Mouse (Mus musculus) hindbrain, embryonic 10.5 days (tissue): ENCODE measurements at regions not wholly inside any gene's neighbourhood (a gene's known extent, or its start where the extent isn't known, plus 50 kb on each side); places are given as distances from the start of the nearest gene placed in this dataset.
"Not testable (repeated sequence)": the region's sequence is repeated elsewhere in the genome, so short reads cannot be mapped to it uniquely, and the experiment has no call there.

Source experiments
- DNase-seq: peaks from one replicate; pipeline ENCODE4 v3.0.0-alpha.2; 2017; ENCODE audit warnings: low spot score
- H3K27ac ChIP-seq: fragments of 300-500 bp; sonication (generic); 2 replicates; pipeline ENCODE4 v1.5.1; 2016; ENCODE audit warnings: mild to moderate bottlenecking, moderate library complexity
- H3K27me3 ChIP-seq: fragments of 300-500 bp; sonication (generic); 2 replicates; pipeline ENCODE4 v1.6.1; 2016; ENCODE audit warnings: mild to moderate bottlenecking; ENCODE audit not compliant: poor library complexity, insufficient read depth, severe bottlenecking
- H3K36me3 ChIP-seq: fragments of 300-500 bp; sonication (generic); 2 replicates; pipeline ENCODE4 v1.6.1; 2016; ENCODE audit warnings: mild to moderate bottlenecking, moderate library complexity
- H3K4me1 ChIP-seq: fragments of 300-500 bp; sonication (generic); replicated peaks from 2 replicates; pipeline ENCODE4 v1.6.1; 2016; ENCODE audit warnings: mild to moderate bottlenecking
- H3K4me3 ChIP-seq: fragments of 300-500 bp; sonication (generic); 2 replicates; pipeline ENCODE4 v1.5.1; 2016; ENCODE audit warnings: mild to moderate bottlenecking, moderate library complexity
- H3K9me3 ChIP-seq: fragments of 300-500 bp; sonication (generic); 2 replicates; pipeline ENCODE4 v1.6.1; 2016; ENCODE audit warnings: mild to moderate bottlenecking, moderate library complexity
- WGBS: fragments of 180-500 bp; shearing (Covaris S2); methylation state at CpG from one replicate; pipeline ENCODE4 v1.1.7; 2016; 5-methylcytosine and 5-hydroxymethylcytosine counted together

GRCm38 (mm10) chr10:118608376-118609145 is 167.7 kb downstream of the Ifng start:
- no peaks in the 10 kb centered on the region for H3K9me3 ChIP-seq
- no peaks in the 10 kb centered on the region for H3K4me1 ChIP-seq
- H3K4me3 ChIP-seq: no peak overlapping the region
- WGBS: 79% methylated on average over 4 of the region's 4 CpGs
- H3K27me3 ChIP-seq: no peaks in the 10 kb centered on the region
- H3K27ac ChIP-seq: no peak overlapping the region
- DNase-seq: no peak
- H3K36me3 ChIP-seq: no peaks in the 10 kb centered on the region

GRCm38 (mm10) chr10:118609157-118609556 is 168.3 kb downstream of the Ifng start:
- Histone ChIP-seq H3K27me3 (no peaks in the 10 kb centered on the region), H3K4me1 (no peaks in the 10 kb centered on the region), H3K27ac (no peak overlapping the region), H3K9me3 (no peaks in the 10 kb centered on the region), H3K36me3 (no peaks in the 10 kb centered on the region), H3K4me3 (no peak overlapping the region)
- WGBS: 84% methylated on average over 4 of the region's 4 CpGs
- DNase-seq: no peak

- no peaks in the 10 kb centered on the region for H3K9me3 ChIP-seq
- no peaks in the 10 kb centered on the region for H3K4me1 ChIP-seq
- no peak overlapping the region for H3K27ac ChIP-seq
- no peak overlapping the region for H3K4me3 ChIP-seq
- H3K27me3 ChIP-seq: no peaks in the 10 kb centered on the region
- WGBS: 90% methylated on average over 7 of the region's 7 CpGs
- no peak for DNase-seq
- H3K36me3 ChIP-seq: no peaks in the 10 kb centered on the region
These were observed 170.1 kb downstream of the Ifng start for GRCm38 (mm10) chr10:118610868-118611461.

GRCm38 (mm10) chr10:118612091-118612490 is 171.2 kb downstream of the Ifng start:
- Histone ChIP-seq H3K4me3 (no peak overlapping the region), H3K36me3 (no peaks in the 10 kb centered on the region), H3K27ac (no peak overlapping the region), H3K27me3 (no peaks in the 10 kb centered on the region), H3K4me1 (no peaks in the 10 kb centered on the region), H3K9me3 (no peaks in the 10 kb centered on the region)
- DNase-seq: no peak
- WGBS: 88% methylated on average over 7 of the region's 7 CpGs

- no peak for DNase-seq
- Histone ChIP-seq H3K4me1 (no peaks in the 10 kb centered on the region), H3K4me3 (no peak overlapping the region), H3K27me3 (no peaks in the 10 kb centered on the region), H3K9me3 (no peaks in the 10 kb centered on the region), H3K36me3 (no peaks in the 10 kb centered on the region), H3K27ac (no peak overlapping the region)
- 90% methylated on average over 14 of the region's 14 CpGs for WGBS
These were observed 172.3 kb downstream of the Ifng start for GRCm38 (mm10) chr10:118613056-118613695.

- no peaks in the 10 kb centered on the region for H3K9me3 ChIP-seq
- no peak for DNase-seq
- WGBS: 92% methylated on average over 6 of the region's 6 CpGs
- H3K27me3 ChIP-seq: no peaks in the 10 kb centered on the region
- H3K36me3 ChIP-seq: no peaks in the 10 kb centered on the region
- no peaks in the 10 kb centered on the region for H3K4me1 ChIP-seq
- H3K27ac ChIP-seq: no peak overlapping the region
- no peak overlapping the region for H3K4me3 ChIP-seq
These were observed 173.5 kb downstream of the Ifng start for GRCm38 (mm10) chr10:118614251-118614865.

- no peak overlapping the region for H3K4me3 ChIP-seq
- 88% methylated on average over 10 of the region's 10 CpGs for WGBS
- no peaks in the 10 kb centered on the region for H3K27me3 ChIP-seq
- H3K4me1 ChIP-seq: no peaks in the 10 kb centered on the region
- no peaks in the 10 kb centered on the region for H3K9me3 ChIP-seq
- no peak overlapping the region for H3K27ac ChIP-seq
- DNase-seq: no peak
- no peaks in the 10 kb centered on the region for H3K36me3 ChIP-seq
These were observed 174.5 kb downstream of the Ifng start for GRCm38 (mm10) chr10:118615131-118616020.

GRCm38 (mm10) chr10:118616031-118616615 is 175.3 kb downstream of the Ifng start:
- no peak for DNase-seq
- WGBS: 94% methylated on average over 5 of the region's 5 CpGs
- Histone ChIP-seq H3K36me3 (no peaks in the 10 kb centered on the region), H3K4me1 (no peaks in the 10 kb centered on the region), H3K4me3 (no peak overlapping the region), H3K9me3 (no peaks in the 10 kb centered on the region), H3K27me3 (no peaks in the 10 kb centered on the region), H3K27ac (no peak overlapping the region)

GRCm38 (mm10) chr10:118617291-118618044 is 176.6 kb downstream of the Ifng start:
- Histone ChIP-seq H3K9me3 (no peaks in the 10 kb centered on the region), H3K4me1 (no peaks in the 10 kb centered on the region), H3K4me3 (no peak overlapping the region), H3K27me3 (no peaks in the 10 kb centered on the region), H3K36me3 (no peaks in the 10 kb centered on the region), H3K27ac (no peak overlapping the region)
- no peak for DNase-seq
- 86% methylated on average over 6 of the region's 6 CpGs for WGBS

GRCm38 (mm10) chr10:118618251-118618650 is 177.4 kb downstream of the Ifng start:
- 95% methylated on average over 4 of the region's 4 CpGs for WGBS
- DNase-seq, H3K4me1 ChIP-seq, H3K27me3 ChIP-seq, H3K27ac ChIP-seq, H3K36me3 ChIP-seq, H3K9me3 ChIP-seq, H3K4me3 ChIP-seq: not testable (repeated sequence)

GRCm38 (mm10) chr10:118618766-118619600 is 178.1 kb downstream of the Ifng start:
- no peaks in the 10 kb centered on the region for H3K27me3 ChIP-seq
- no peak for DNase-seq
- H3K9me3 ChIP-seq: no peaks in the 10 kb centered on the region
- 92% methylated on average over 10 of the region's 10 CpGs for WGBS
- no peaks in the 10 kb centered on the region for H3K4me1 ChIP-seq
- H3K36me3 ChIP-seq: no peaks in the 10 kb centered on the region
- no peak overlapping the region for H3K27ac ChIP-seq
- H3K4me3 ChIP-seq: no peak overlapping the region
